In genomic region chr7:34747661-34748060, GRCm38 (mm10) we compare ENCODE assay signal across 21 mouse cellular contexts.
"Had no signal": no experiment of that assay in that cellular context is flagged by ENCODE, and none has a peak within 500 bp of the region (broad histone marks: within the 10 kb centered on the region; RNA-seq: fewer than 3 reads in every experiment).

No protein-coding gene starts in this region.

- H3K36me3 ChIP-seq: limb, embryonic 10.5 days; limb, embryonic 13.5 days; liver, embryonic 12.5 days; liver, embryonic 15.5 days; midbrain, embryonic 12.5 days; neural tube, embryonic 13.5 days had no signal

- H3K4me1 ChIP-seq: liver, embryonic 12.5 days; liver, embryonic 15.5 days had no signal

- H3K9ac ChIP-seq: limb, embryonic 13.5 days; liver, embryonic 12.5 days; liver, embryonic 15.5 days; midbrain, embryonic 12.5 days; neural tube, embryonic 13.5 days had no signal

- H3K27me3 ChIP-seq: liver, embryonic 12.5 days; liver, embryonic 15.5 days; midbrain, embryonic 12.5 days; neural tube, embryonic 13.5 days had no signal

- H3K4me2 ChIP-seq: limb, embryonic 13.5 days; liver, embryonic 12.5 days; liver, embryonic 15.5 days; midbrain, embryonic 12.5 days; neural tube, embryonic 13.5 days had no signal

- DNase-seq: kidney, adult 2 months; kidney, postnatal 25 days; layer of hippocampus, adult 9-11 months; liver; lung, postnatal 14 days; right cerebral cortex, adult 18-20 months; right cerebral cortex, postnatal 25 days; thymus, adult 18-20 months; thymus, postnatal 36 days had no signal

- H3K27ac ChIP-seq: kidney, postnatal 0 days; layer of hippocampus, adult 2 months; limb, embryonic 13.5 days; liver, embryonic 12.5 days; liver, embryonic 15.5 days; macrophage; midbrain, embryonic 12.5 days; neural tube, embryonic 13.5 days had no signal

- H3K9me3 ChIP-seq: limb, embryonic 10.5 days; limb, embryonic 13.5 days; liver, embryonic 12.5 days; liver, embryonic 15.5 days; midbrain, embryonic 12.5 days; neural tube, embryonic 13.5 days had no signal

- ATAC-seq: intestine, postnatal 0 days; liver, embryonic 12.5 days; midbrain, embryonic 16.5 days had no signal

- H3K4me3 ChIP-seq: layer of hippocampus, adult 2 months; limb, embryonic 10.5 days; limb, embryonic 13.5 days; liver, embryonic 12.5 days; liver, embryonic 15.5 days; midbrain, embryonic 12.5 days; myocyte; neural tube, embryonic 13.5 days had no signal
